Mouse (Mus musculus) mammary gland, adult 2 months (tissue): ENCODE data around the gene Cby1. TPM values are rescaled to one million over a fixed set of nuclear protein-coding genes. Genes with fewer than 3 reads are reported as not detected.

Source experiments
- polyA plus RNA-seq: library from polyadenylated mRNA; depleted of rRNA; stranded (reverse); fragments of >200 nt; gene quantifications from 2 replicates; pipeline ENCODE4 v1.2.3, GENCODE M21; 2012; ENCODE audit warnings: low replicate concordance; rRNA removed

The Cby1 gene
- polyA plus RNA-seq = 5.3 and 5.6 TPM in 2 replicates

DNA sequence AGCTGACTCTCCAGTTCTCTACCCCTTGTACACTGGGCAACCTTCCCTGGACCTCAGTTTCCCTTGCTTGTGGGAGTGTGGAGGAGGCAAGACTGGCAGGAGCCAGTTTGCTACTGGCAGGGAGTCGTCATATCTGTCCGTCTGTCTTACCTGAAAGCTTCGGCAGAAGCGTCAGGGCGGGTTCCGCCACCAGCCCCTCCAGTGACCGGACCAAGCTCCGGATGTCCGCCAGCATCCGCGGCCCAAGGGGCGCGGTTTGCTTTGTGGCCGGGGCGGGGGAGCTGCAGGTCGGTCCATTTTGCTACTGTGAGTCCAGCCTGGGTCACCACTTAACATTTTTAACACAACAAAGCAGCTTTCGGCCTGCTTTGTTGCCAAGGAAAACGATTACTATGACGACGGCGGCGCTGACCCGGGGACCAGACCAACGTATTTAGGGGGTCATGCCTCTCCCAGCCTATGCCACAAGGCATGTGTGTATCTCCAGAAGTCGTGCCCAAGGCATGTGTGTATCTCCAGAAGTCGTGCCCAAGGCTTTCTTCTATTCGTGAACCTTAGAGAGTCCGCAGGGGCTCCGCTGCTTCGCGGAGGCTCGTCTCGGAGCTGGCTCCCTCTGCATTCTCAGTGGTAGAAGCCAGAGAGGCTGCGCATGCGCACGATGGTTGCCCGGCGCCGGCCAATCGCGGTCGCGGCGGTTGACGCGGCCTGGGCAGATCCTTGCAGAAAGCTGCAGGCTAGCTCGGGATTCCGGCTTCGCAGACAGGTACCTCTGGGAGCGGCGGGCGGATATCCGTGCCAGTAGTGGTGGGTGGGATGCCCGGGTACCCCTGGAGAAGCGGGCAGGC lies at the start of gene Cby1, which contains the start of gene Fam227a:
Cby1 (plus strand) TSS at position 669 of the 845 bp plus-strand sequence.
Fam227a (minus strand) TSS at position 426 of the 845 bp plus-strand sequence.

DNA sequence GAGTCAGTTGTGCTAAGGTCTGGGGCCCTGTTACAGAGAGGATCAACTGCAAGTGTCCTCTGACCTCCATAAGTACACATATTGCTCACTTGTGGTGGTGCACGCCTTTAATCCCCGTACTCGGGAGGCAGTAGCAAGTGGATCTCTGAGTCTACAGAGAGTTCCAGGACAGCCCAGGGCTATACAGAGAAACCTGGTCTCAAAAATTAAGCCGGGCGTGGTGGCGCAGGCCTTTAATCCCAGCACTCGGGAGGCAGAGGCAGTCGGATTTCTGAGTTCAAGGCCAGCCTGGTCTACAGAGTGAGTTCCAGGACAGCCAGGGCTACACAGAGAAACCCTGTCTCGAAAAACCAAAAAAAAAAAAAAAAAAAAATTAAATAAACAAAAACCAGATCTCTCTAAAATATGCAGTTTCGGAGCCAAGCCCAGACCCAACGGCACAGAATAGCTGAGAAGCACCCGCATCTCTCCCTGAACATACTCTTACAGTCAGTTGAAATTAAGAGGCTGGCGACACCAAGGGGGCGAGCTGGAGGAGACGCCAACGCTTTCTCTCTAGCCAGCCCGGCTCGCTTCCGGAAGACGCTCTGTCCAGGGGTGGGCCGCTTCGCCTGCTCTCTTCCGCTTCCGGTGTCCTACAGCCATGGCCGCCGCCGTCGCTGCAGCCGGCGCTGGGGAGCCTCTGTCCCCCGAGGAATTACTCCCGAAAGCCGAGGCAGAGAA lies 11.4 kb downstream of the Cby1 start, which contains the start of gene Tomm22:
Tomm22 (plus strand) TSS at position 613 of the 723 bp plus-strand sequence.

DNA sequence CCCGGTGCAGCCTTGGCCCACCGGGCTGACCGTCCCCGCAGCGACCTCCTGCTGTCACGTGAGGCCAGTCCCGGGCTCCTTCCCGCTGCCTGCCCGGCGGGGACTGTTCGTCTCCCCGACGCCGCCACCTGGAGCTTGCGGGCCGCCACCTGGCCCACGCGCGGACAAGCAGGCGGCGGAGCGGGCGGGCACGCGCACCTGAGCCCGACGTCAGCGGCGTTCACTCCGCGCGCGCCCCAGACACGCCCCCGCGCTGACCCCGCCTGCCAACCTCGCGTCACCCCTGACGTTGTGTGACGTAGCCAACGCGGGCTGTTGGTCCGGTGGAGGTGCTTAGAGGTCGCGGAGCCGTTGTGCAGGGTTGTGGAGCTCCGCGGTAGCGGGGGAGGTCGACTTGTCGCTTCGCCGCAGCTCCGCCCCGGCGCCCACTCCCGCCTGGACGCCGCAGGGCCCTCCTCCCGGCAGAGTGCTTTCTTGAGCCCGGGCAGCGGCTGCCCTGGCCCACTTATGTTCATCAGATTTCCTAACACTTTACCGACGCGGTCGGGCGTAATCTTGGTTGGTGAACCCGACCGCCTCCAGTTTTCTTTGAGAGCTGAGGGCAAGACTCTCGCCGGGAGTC lies 28.8 kb downstream of the Cby1 start, which contains the start of gene Josd1:
Josd1 (minus strand) TSS at position 274 of the 622 bp plus-strand sequence.

DNA sequence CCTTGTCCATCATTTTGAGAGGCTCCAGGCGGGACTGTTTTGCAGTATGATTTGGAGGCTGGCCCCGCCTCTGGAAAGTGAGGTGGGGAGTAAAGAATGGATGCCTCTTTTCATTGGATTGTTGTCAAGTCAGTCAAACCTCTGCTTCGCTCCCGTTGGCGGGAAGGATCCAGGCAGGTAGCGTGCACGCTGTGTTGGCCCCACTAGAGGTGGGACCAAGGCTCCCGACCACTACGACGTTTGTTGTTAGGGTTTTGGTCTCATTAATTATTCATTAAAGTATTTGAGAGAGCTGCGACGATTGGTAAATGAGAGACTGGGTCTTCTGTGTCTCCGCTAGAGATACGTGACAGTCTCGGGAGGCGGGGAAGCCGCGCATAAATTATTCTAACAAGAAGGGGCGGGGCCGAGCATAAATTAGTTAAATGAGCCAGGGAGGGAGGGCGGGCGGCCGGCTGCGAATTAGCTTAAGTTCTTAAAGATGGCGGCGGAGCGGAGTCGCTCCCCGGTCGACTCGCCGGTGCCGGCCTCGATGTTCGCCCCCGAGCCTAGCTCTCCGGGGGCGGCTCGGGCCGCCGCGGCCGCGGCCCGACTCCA lies 31.5 kb downstream of the Cby1 start, which contains the start of gene Gtpbp1:
Gtpbp1 (plus strand) TSS at position 420 of the 597 bp plus-strand sequence.

Other genes starting within 250 kb of the Cby1 start
- gene Csnk1e, start 203.6 kb upstream of the Cby1 start, polyA plus RNA-seq = 54.3 and 68.8 TPM in 2 replicates
- gene Kcnj4, start 154.0 kb upstream of the Cby1 start, polyA plus RNA-seq = 0.04 and 0.10 TPM in 2 replicates
- 21.8 and 42.2 TPM in 2 replicates for gene Kdelr3, start 142.8 kb upstream of the Cby1 start, polyA plus RNA-seq
- 255 and 343 TPM in 2 replicates for gene Ddx17, start 112.5 kb upstream of the Cby1 start, polyA plus RNA-seq
- 0.30 TPM in 1 of 2 replicates, not detected in the other for gene Dmc1, start 54.1 kb upstream of the Cby1 start, polyA plus RNA-seq
- 0.86 and 1.7 TPM in 2 replicates for gene Fam227a, start 243 bp upstream of the Cby1 start, polyA plus RNA-seq
- gene Tomm22, start 11.7 kb downstream of the Cby1 start, polyA plus RNA-seq = 21.5 and 56.9 TPM in 2 replicates
- 34.1 and 38.1 TPM in 2 replicates for gene Josd1, start 28.7 kb downstream of the Cby1 start, polyA plus RNA-seq
- 49.1 and 53.4 TPM in 2 replicates for gene Gtpbp1, start 31.6 kb downstream of the Cby1 start, polyA plus RNA-seq
- 116 and 155 TPM in 2 replicates for gene Sun2, start 83.3 kb downstream of the Cby1 start, polyA plus RNA-seq
- gene Dnal4, start 118.7 kb downstream of the Cby1 start, polyA plus RNA-seq = 31.8 and 32.2 TPM in 2 replicates
- 1.1 and 1.6 TPM in 2 replicates for gene Nptxr, start 145.6 kb downstream of the Cby1 start, polyA plus RNA-seq
- 2.5 TPM in 1 of 2 replicates, not detected in the other for gene Npcd, start 175.0 kb downstream of the Cby1 start, polyA plus RNA-seq
- 50.6 and 89.8 TPM in 2 replicates for gene Cbx6, start 175.5 kb downstream of the Cby1 start, polyA plus RNA-seq
- gene Apobec3, start 232.5 kb downstream of the Cby1 start, polyA plus RNA-seq = 71.3 and 98.3 TPM in 2 replicates